Mouse (Mus musculus) heart, embryonic 14.5 days (tissue): ENCODE results near the gene Actl11. TPM values are rescaled to one million over a fixed set of nuclear protein-coding genes. Genes with fewer than 3 reads are reported as not detected.
A peak's percentile ranks its signal among the peaks of the same experiment; 100 is the strongest.

Source experiments
- ATAC-seq: fragments of 200-750 bp; cut with Nextera tagmentation; 2 replicates; pipeline ENCODE4 v1.8.0; 2017; ENCODE audit warnings: low read depth, moderate TSS enrichment; ENCODE audit not compliant: insufficient number of reproducible peaks, insufficient read depth, low FRiP score
- H3K27ac ChIP-seq, 2 experiments: fragments of 200-500 bp in 1 of 2; fragments of 300-500 bp in 1 of 2; sonication (generic) in 1 of 2; replicated peaks in 1 of 2; 2 replicates each; pipeline ENCODE4 v1.5.1; 2012 to 2014; ENCODE audit warnings: low read depth in 2 of 2, low read length in 2 of 2, control low read depth in 1 of 2, mild to moderate bottlenecking in 1 of 2, mixed read lengths in 1 of 2; ENCODE audit not compliant: control insufficient read depth in 1 of 2, insufficient read depth in 1 of 2
- H3K27me3 ChIP-seq: fragments of 300-500 bp; sonication (generic); 2 replicates; pipeline ENCODE4 v1.6.1; 2014; ENCODE audit warnings: mild to moderate bottlenecking, low read length, control low read depth; ENCODE audit not compliant: control insufficient read depth, insufficient read depth
- H3K36me3 ChIP-seq: fragments of 300-500 bp; sonication (generic); 2 replicates; pipeline ENCODE4 v1.6.1; 2014; ENCODE audit warnings: mild to moderate bottlenecking, control low read depth, low read length, mixed read lengths; ENCODE audit not compliant: control insufficient read depth, insufficient read depth
- H3K4me1 ChIP-seq, 2 experiments: fragments of 200-500 bp in 1 of 2; fragments of 300-500 bp in 1 of 2; sonication (generic) in 1 of 2; 2 replicates each; pipeline ENCODE4 v1.6.1; 2012 to 2014; ENCODE audit warnings: low read length in 2 of 2, control low read depth in 1 of 2, mixed read lengths in 1 of 2; ENCODE audit not compliant: control insufficient read depth in 2 of 2, insufficient read depth in 2 of 2
- H3K4me2 ChIP-seq: fragments of 300-500 bp; sonication (generic); 2 replicates; pipeline ENCODE4 v1.6.1; 2014; ENCODE audit warnings: mild to moderate bottlenecking, low read length
- H3K4me3 ChIP-seq, 2 experiments: fragments of 200-500 bp in 1 of 2; fragments of 300-500 bp in 1 of 2; sonication (generic) in 1 of 2; 2 replicates each; pipeline ENCODE4 v1.5.1; 2012 to 2014; ENCODE audit warnings: low read length in 2 of 2, mild to moderate bottlenecking in 2 of 2, control low read depth in 1 of 2, low read depth in 1 of 2, moderate library complexity in 1 of 2; ENCODE audit not compliant: control insufficient read depth in 1 of 2, insufficient read depth in 1 of 2
- H3K9ac ChIP-seq: fragments of 300-500 bp; sonication (generic); 2 replicates; pipeline ENCODE4 v1.6.1; 2014; ENCODE audit warnings: mild to moderate bottlenecking, low read length
- H3K9me3 ChIP-seq: fragments of 300-500 bp; sonication (generic); 2 replicates; pipeline ENCODE4 v1.6.1; 2016; ENCODE audit warnings: low read length, control low read depth; ENCODE audit not compliant: control insufficient read depth
- WGBS: fragments of 180-500 bp; shearing (Covaris S2); extraction: QIAGEN DNeasy Blood & Tissue Kit; methylation state at CpG from one replicate; pipeline ENCODE4 v1.1.7; 2014; 5-methylcytosine and 5-hydroxymethylcytosine counted together
- polyA plus RNA-seq: library from polyadenylated mRNA; unstranded; fragments of >200 nt; fragmentation: Nextera tagmentation; extraction: Ambion mirVana; gene quantifications from 2 replicates; pipeline ENCODE4 v1.2.1, GENCODE M21; 2014

Actl11 gene
- polyA plus RNA-seq, 1 experiment from 2014 or later: not detected

- no peak for ATAC-seq
- no peaks in the 10 kb centered on the region for H3K9me3 ChIP-seq
- peaks cover 23% of the 10 kb centered on the region for H3K36me3 ChIP-seq
- no peak overlapping the region for H3K4me2 ChIP-seq
- H3K27ac ChIP-seq: no peak overlapping the region
- WGBS: 77% methylated on average over 12 of the region's 12 CpGs
- H3K4me3 ChIP-seq: no peak overlapping the region
- H3K4me1 ChIP-seq: peaks cover 0 to 5% of the 10 kb centered on the region in 2 experiments; a peak in 2 of 4 replicates
- H3K9ac ChIP-seq: no peak overlapping the region
- H3K27me3 ChIP-seq: peaks cover 9% of the 10 kb centered on the region
Measured at GRCm38 (mm10) chr9:107899855-107900254, 28.4 kb upstream of the Actl11 start.

DNA sequence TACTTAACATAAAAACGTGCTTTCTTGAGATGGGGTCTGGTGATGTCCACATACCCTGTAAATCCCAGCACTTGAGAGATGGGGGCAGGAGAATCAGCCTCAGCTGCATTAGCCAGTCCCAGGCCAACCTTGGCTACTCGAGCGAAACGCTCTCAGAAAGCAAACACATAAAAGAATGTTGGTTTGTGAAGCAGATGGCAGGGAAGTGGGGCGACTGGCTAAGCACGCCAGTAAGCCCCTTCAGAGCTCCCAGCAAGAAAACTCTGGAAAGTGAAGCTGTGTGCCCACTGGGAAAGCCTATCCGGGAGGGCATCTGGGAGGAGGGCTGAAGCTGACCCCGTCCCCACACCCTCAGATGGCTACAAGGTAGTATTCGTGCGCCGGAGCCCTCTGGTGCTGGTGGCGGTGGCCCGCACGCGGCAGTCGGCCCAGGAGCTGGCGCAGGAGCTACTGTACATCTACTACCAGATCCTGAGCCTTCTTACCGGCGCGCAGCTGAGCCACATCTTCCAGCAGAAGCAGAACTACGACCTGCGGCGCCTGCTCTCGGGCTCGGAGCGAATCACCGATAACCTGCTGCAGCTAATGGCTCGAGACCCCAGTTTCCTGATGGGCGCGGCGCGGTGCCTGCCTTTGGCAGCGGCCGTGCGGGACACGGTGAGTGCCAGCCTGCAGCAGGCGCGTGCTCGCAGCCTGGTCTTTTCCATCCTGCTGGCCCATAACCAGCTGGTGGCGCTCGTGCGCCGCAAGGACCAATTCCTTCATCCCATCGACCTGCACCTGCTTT is 27.2 kb upstream of the Actl11 start:
- WGBS: 11% methylated on average over 44 of the region's 44 CpGs
- Histone ChIP-seq H3K36me3 (peaks cover 23% of the 10 kb centered on the region), H3K27me3 (peaks cover 9% of the 10 kb centered on the region), H3K9ac (peak overlapping the region; percentile 47; the same call in 1 of the 2 replicates), H3K4me1 (peaks cover 3 to 8% of the 10 kb centered on the region in 2 experiments; a peak in 2 of 4 replicates), H3K27ac (no peak overlapping the region), H3K9me3 (no peaks in the 10 kb centered on the region), H3K4me3 (peak overlapping the region; percentile 35 to 44), H3K4me2 (peak overlapping the region; percentile 68)
- ATAC-seq: no peak

GRCm38 (mm10) chr9:107901627-107901914 is 26.7 kb upstream of the Actl11 start:
- peak overlapping the region; percentile 68 for H3K4me2 ChIP-seq

GRCm38 (mm10) chr9:107904726-107905125 is 23.5 kb upstream of the Actl11 start:
- Histone ChIP-seq H3K4me1 (peaks cover 34 to 39% of the 10 kb centered on the region in 2 experiments), H3K36me3 (peaks cover 14% of the 10 kb centered on the region), H3K4me2 (no peak overlapping the region), H3K4me3 (no peak overlapping the region), H3K27me3 (peaks cover 9% of the 10 kb centered on the region), H3K9me3 (no peaks in the 10 kb centered on the region), H3K9ac (no peak overlapping the region; the same call in 1 of the 2 replicates), H3K27ac (0 out of 4 replicates have a peak overlapping the region, but pooled peaks of 1 of the 2 experiments have one; percentile 4)
- peak; percentile 6; the same call in 1 of the 2 replicates for ATAC-seq
- 2% methylated on average over 4 of the region's 4 CpGs for WGBS

More at GRCm38 (mm10) chr9:107901627-107901914, 26.7 kb upstream of the Actl11 start:
- 23% methylated on average over 17 of the region's 17 CpGs for WGBS
- peaks cover 9% of the 10 kb centered on the region for H3K27me3 ChIP-seq
- no peaks in the 10 kb centered on the region for H3K9me3 ChIP-seq
- peak overlapping the region in 1 of 2 experiments; percentile 35; a peak in 2 of 4 replicates for H3K4me3 ChIP-seq
- peaks cover 9 to 14% of the 10 kb centered on the region in 2 experiments; a peak in 3 of 4 replicates for H3K4me1 ChIP-seq
- H3K9ac ChIP-seq: no peak overlapping the region
- H3K27ac ChIP-seq: no peak overlapping the region
- no peak for ATAC-seq
- H3K36me3 ChIP-seq: peaks cover 23% of the 10 kb centered on the region

DNA sequence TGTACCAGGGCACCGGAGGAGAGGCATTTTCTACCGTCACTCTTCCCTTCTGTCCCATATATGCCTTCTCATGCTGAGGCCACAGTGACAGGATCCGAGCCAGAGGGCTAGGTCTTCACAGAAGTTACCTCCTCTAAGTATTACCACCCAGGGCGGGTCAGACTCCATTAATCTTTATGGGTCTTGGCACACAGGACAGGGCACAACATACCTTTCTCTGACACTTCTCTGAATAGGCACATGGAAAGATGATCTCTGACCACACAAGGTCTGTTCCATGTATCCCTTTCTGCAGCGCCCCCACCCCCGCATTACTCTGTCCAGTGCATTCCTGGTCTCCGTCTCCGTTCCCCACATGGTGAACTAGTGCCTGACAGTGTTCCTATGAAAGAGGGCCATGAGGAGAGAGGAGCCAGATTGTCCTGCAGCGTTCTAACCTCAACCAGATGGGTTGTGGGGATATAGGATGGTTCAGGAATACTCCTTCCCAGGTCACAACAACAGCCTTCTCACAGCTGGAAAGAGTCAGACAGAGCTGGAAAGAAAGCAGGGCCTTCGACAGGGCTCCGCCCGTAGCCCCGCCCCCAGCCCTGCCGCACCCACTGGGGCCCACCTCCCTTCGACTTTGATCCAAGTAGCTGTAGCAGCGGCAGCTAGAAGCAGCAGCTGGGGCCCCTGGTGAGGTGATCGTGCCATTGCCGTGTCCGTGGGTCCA is 21.9 kb upstream of the Actl11 start, which contains the start of gene Mst1r:
Gene Mst1r (plus strand): TSS at position 622 of the 715 bp plus-strand sequence.
- Histone ChIP-seq H3K9ac (peak within 1 kb of the TSS; percentile 74), H3K4me1 (peaks cover 34 to 39% of the 10 kb centered on the region in 2 experiments), H3K27ac (peak within 1 kb of the TSS; percentile 30 to 58; a peak in 2 of 4 replicates), H3K4me3 (peak within 1 kb of the TSS; percentile 44 to 50), H3K36me3 (peaks cover 7% of the 10 kb centered on the region; the same call in 1 of the 2 replicates), H3K4me2 (peak within 1 kb of the TSS; percentile 80), H3K9me3 (no peaks in the 10 kb centered on the region), H3K27me3 (no peaks in the 10 kb centered on the region)
- WGBS: 16% methylated on average over 19 of the region's 19 CpGs
- ATAC-seq: peak; percentile 44; the same call in 1 of the 2 replicates

GRCm38 (mm10) chr9:107906967-107907800 is 21.1 kb upstream of the Actl11 start:
- Histone ChIP-seq H3K9me3 (no peaks in the 10 kb centered on the region), H3K4me1 (peaks cover 34 to 39% of the 10 kb centered on the region in 2 experiments), H3K4me3 (peak overlapping the region; percentile 44 to 50), H3K27ac (peak overlapping the region in 1 of 2 experiments; percentile 30; a peak in 1 of 4 replicates), H3K27me3 (no peaks in the 10 kb centered on the region), H3K9ac (peak overlapping the region; percentile 74), H3K4me2 (peak overlapping the region; percentile 80), H3K36me3 (peaks cover 2% of the 10 kb centered on the region; the same call in 1 of the 2 replicates)
- WGBS: 47% methylated on average over 31 of the region's 31 CpGs
- ATAC-seq: no peak

DNA sequence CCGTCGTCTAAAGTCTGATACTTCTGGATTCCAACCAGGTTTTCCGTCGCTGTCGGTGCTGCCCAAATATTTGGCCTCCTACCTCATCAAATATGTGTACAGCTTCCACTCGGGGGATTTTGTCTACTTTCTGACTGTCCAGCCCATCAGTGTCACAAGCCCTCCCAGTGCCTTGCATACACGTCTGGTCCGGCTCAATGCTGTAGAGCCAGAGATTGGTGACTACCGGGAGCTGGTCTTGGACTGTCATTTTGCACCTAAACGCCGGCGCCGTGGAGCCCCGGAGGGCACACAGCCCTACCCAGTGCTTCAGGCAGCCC is 20.5 kb upstream of the Actl11 start:
- Histone ChIP-seq H3K36me3 (no peaks in the 10 kb centered on the region), H3K4me1 (peaks cover 34 to 39% of the 10 kb centered on the region in 2 experiments), H3K4me3 (peak overlapping the region; percentile 28 to 44; a peak in 3 of 4 replicates), H3K27me3 (no peaks in the 10 kb centered on the region), H3K9me3 (no peaks in the 10 kb centered on the region), H3K4me2 (peak overlapping the region; percentile 80), H3K27ac (no peak overlapping the region), H3K9ac (peak overlapping the region; percentile 74; the same call in 1 of the 2 replicates)
- no peak for ATAC-seq
- 66% methylated on average over 14 of the region's 14 CpGs for WGBS
